Mouse (Mus musculus) limb, embryonic 15.5 days (tissue): ENCODE data around the gene Mipol1. TPM values are rescaled to one million over a fixed set of nuclear protein-coding genes. Genes with fewer than 3 reads are reported as not detected.

Source experiments
- ATAC-seq: fragments of 200-750 bp; cut with Nextera tagmentation; 2 replicates; pipeline ENCODE4 v1.8.0; 2017; ENCODE audit warnings: low read depth, moderate TSS enrichment; ENCODE audit not compliant: insufficient number of reproducible peaks, low FRiP score, low TSS enrichment
- H3K27ac ChIP-seq: fragments of 300-500 bp; sonication (generic); 2 replicates; pipeline ENCODE4 v1.5.1; 2015; ENCODE audit warnings: moderate library complexity, mild to moderate bottlenecking, inconsistent platforms
- H3K27me3 ChIP-seq: fragments of 300-500 bp; sonication (generic); 2 replicates; pipeline ENCODE4 v1.6.1; 2015; ENCODE audit warnings: inconsistent platforms
- H3K36me3 ChIP-seq: fragments of 300-500 bp; sonication (generic); 2 replicates; pipeline ENCODE4 v1.6.1; 2015; ENCODE audit warnings: inconsistent platforms
- H3K4me1 ChIP-seq: fragments of 300-500 bp; sonication (generic); 2 replicates; pipeline ENCODE4 v1.6.1; 2015; ENCODE audit warnings: inconsistent platforms
- H3K4me2 ChIP-seq: fragments of 300-500 bp; sonication (generic); 2 replicates; pipeline ENCODE4 v1.6.1; 2015; ENCODE audit warnings: mild to moderate bottlenecking, inconsistent platforms
- H3K4me3 ChIP-seq: fragments of 300-500 bp; sonication (generic); 2 replicates; pipeline ENCODE4 v1.5.1; 2015; ENCODE audit warnings: mild to moderate bottlenecking, inconsistent platforms
- H3K9ac ChIP-seq: fragments of 300-500 bp; sonication (generic); 2 replicates; pipeline ENCODE4 v1.6.1; 2015; ENCODE audit warnings: inconsistent platforms
- H3K9me3 ChIP-seq: fragments of 300-500 bp; sonication (generic); 2 replicates; pipeline ENCODE4 v1.6.1; 2016; ENCODE audit warnings: inconsistent platforms
- WGBS: fragments of 180-500 bp; shearing (Covaris S2); methylation state at CpG from one replicate; pipeline ENCODE4 v1.1.7; 2015; 5-methylcytosine and 5-hydroxymethylcytosine counted together
- polyA plus RNA-seq: library from polyadenylated mRNA; unstranded; fragments of >200 nt; fragmentation: Nextera tagmentation; extraction: Ambion mirVana; gene quantifications from 2 replicates; pipeline ENCODE4 v1.2.1, GENCODE M21; 2015

The Mipol1 gene
- polyA plus RNA-seq: 8.7 and 9.1 TPM in 2 replicates

- H3K4me2 ChIP-seq: peak within 1 kb of the TSS; percentile 50
- peak within 1 kb of the TSS; percentile 92 for H3K27ac ChIP-seq
- peaks cover 7% of the 10 kb centered on the region; the same call in 1 of the 2 replicates for H3K4me1 ChIP-seq
- ATAC-seq: peak; percentile 94
- peak within 1 kb of the TSS; percentile 77 for H3K4me3 ChIP-seq
- H3K9me3 ChIP-seq: no peaks in the 10 kb centered on the region
- H3K9ac ChIP-seq: peak within 1 kb of the TSS; percentile 82
- H3K27me3 ChIP-seq: no peaks in the 10 kb centered on the region
- under 1% methylated on average over 58 of the region's 58 CpGs for WGBS
- peaks cover 5% of the 10 kb centered on the region; the same call in 1 of the 2 replicates for H3K36me3 ChIP-seq
Observed at GRCm38 (mm10) chr12:57230192-57230706, at the start of gene Mipol1, which contains the start of gene Prps1l3. TSS of gene Mipol1 (plus strand) at chr12:57230427. TSS of gene Prps1l3 (plus strand) at chr12:57230412.

- ATAC-seq: no peak
- Histone ChIP-seq H3K27me3 (peaks cover 5% of the 10 kb centered on the region; the same call in 1 of the 2 replicates), H3K27ac (no peak overlapping the region), H3K4me1 (peaks cover 5% of the 10 kb centered on the region; the same call in 1 of the 2 replicates), H3K4me2 (no peak overlapping the region), H3K4me3 (no peak overlapping the region), H3K36me3 (no peaks in the 10 kb centered on the region), H3K9ac (no peak overlapping the region), H3K9me3 (no peaks in the 10 kb centered on the region)
- WGBS: 46% methylated on average over 2 of the region's 2 CpGs
Observed at GRCm38 (mm10) chr12:57184401-57185147, 45.7 kb upstream of the Mipol1 start.

- no peaks in the 10 kb centered on the region for H3K4me1 ChIP-seq
- H3K27ac ChIP-seq: no peak overlapping the region
- H3K9ac ChIP-seq: no peak overlapping the region
- H3K4me3 ChIP-seq: no peak overlapping the region
- no peak for ATAC-seq
- H3K36me3 ChIP-seq: no peaks in the 10 kb centered on the region
- peaks cover 5% of the 10 kb centered on the region; the same call in 1 of the 2 replicates for H3K27me3 ChIP-seq
- WGBS: 0% methylated on average over 1 of the region's 1 CpGs
- no peaks in the 10 kb centered on the region for H3K9me3 ChIP-seq
- no peak overlapping the region for H3K4me2 ChIP-seq
Observed at GRCm38 (mm10) chr12:57185475-57185874, 44.8 kb upstream of the Mipol1 start.

GRCm38 (mm10) chr12:57186126-57186525 is 44.1 kb upstream of the Mipol1 start:
- 67% methylated on average over 2 of the region's 2 CpGs for WGBS

GRCm38 (mm10) chr12:57187032-57187431 is 43.2 kb upstream of the Mipol1 start:
- Histone ChIP-seq H3K9ac (no peak overlapping the region), H3K36me3 (no peaks in the 10 kb centered on the region), H3K4me1 (no peaks in the 10 kb centered on the region), H3K9me3 (no peaks in the 10 kb centered on the region), H3K4me3 (no peak overlapping the region), H3K27ac (no peak overlapping the region), H3K27me3 (peaks cover 5% of the 10 kb centered on the region; the same call in 1 of the 2 replicates), H3K4me2 (no peak overlapping the region)
- no peak for ATAC-seq
- WGBS: 87% methylated on average over 4 of the region's 4 CpGs

More at GRCm38 (mm10) chr12:57186126-57186525, 44.1 kb upstream of the Mipol1 start:
- no peak overlapping the region for H3K4me3 ChIP-seq
- H3K27me3 ChIP-seq: peaks cover 5% of the 10 kb centered on the region; the same call in 1 of the 2 replicates
- H3K36me3 ChIP-seq: no peaks in the 10 kb centered on the region
- no peak overlapping the region for H3K27ac ChIP-seq
- no peak for ATAC-seq
- no peak overlapping the region for H3K4me2 ChIP-seq
- H3K9me3 ChIP-seq: no peaks in the 10 kb centered on the region
- no peak overlapping the region for H3K9ac ChIP-seq
- H3K4me1 ChIP-seq: no peaks in the 10 kb centered on the region

GRCm38 (mm10) chr12:57194609-57195008 is 35.6 kb upstream of the Mipol1 start:
- 33% methylated on average over 3 of the region's 3 CpGs for WGBS
- H3K27me3 ChIP-seq: peaks cover 24% of the 10 kb centered on the region
- no peak overlapping the region for H3K9ac ChIP-seq
- H3K36me3 ChIP-seq: no peaks in the 10 kb centered on the region
- H3K4me1 ChIP-seq: peaks cover 9% of the 10 kb centered on the region
- no peak for ATAC-seq
- no peak overlapping the region for H3K4me2 ChIP-seq
- H3K4me3 ChIP-seq: no peak overlapping the region
- H3K9me3 ChIP-seq: no peaks in the 10 kb centered on the region
- H3K27ac ChIP-seq: no peak overlapping the region

GRCm38 (mm10) chr12:57196286-57196607 is 34.0 kb upstream of the Mipol1 start:
- no peaks in the 10 kb centered on the region for H3K36me3 ChIP-seq
- no peaks in the 10 kb centered on the region for H3K9me3 ChIP-seq
- H3K4me3 ChIP-seq: peak overlapping the region; percentile 52
- no peak for ATAC-seq
- H3K4me1 ChIP-seq: peaks cover 9% of the 10 kb centered on the region
- peaks cover 24% of the 10 kb centered on the region for H3K27me3 ChIP-seq
- WGBS: 11% methylated on average over 8 of the region's 8 CpGs
- H3K9ac ChIP-seq: no peak overlapping the region
- no peak overlapping the region for H3K27ac ChIP-seq
- peak overlapping the region; percentile 86 for H3K4me2 ChIP-seq

- H3K4me2 ChIP-seq: peak overlapping the region; percentile 86
- peak overlapping the region; percentile 42 for H3K9ac ChIP-seq
- no peak overlapping the region for H3K27ac ChIP-seq
- no peaks in the 10 kb centered on the region for H3K36me3 ChIP-seq
- no peaks in the 10 kb centered on the region for H3K9me3 ChIP-seq
- WGBS: 1% methylated on average over 59 of the region's 59 CpGs
- H3K4me1 ChIP-seq: peaks cover 9% of the 10 kb centered on the region
- peak overlapping the region; percentile 52 for H3K4me3 ChIP-seq
- peaks cover 24% of the 10 kb centered on the region for H3K27me3 ChIP-seq
- ATAC-seq: no peak
Observed at GRCm38 (mm10) chr12:57196608-57197362, 33.4 kb upstream of the Mipol1 start.

DNA sequence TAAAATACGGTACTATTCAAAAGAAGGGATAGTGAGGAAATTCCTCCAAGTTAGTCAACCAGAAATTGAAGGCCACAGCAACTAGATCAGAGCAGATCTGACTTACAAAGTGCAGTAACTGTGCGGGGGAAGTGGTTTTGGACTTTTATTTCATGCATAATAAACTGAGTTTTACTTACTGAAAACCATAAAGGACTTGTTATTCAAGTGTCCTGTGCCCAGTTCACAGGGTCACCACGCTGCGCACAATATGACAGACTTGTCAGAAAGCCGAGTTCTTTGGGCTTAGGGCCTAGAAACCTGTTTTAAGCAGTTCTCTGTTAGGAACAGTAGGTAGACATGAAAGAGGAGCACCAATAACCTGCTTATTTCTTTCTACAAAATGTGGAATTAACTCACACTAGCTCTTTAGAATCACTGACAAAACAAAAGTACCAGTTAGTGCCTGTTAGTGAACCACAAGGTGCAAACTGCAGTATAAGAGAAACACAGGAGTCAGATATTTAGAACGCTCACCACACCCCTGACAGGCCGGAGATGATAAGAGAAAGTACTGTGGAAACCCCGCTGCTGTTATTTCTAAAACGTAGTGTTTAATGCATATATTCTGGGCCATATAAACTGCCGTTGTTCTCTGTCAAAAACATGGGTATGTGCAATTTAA is 32.7 kb upstream of the Mipol1 start, which contains the start of gene Slc25a21:
Gene Slc25a21 (minus strand): TSS at position 110 of the 664 bp plus-strand sequence.
- H3K9me3 ChIP-seq: no peaks in the 10 kb centered on the region
- peaks cover 9% of the 10 kb centered on the region for H3K4me1 ChIP-seq
- H3K9ac ChIP-seq: peak within 1 kb of the TSS; percentile 42
- WGBS: 75% methylated on average over 10 of the region's 10 CpGs
- H3K27me3 ChIP-seq: peaks cover 24% of the 10 kb centered on the region
- peak within 1 kb of the TSS; percentile 86 for H3K4me2 ChIP-seq
- H3K27ac ChIP-seq: no peak within 1 kb of the TSS
- ATAC-seq: no peak
- H3K36me3 ChIP-seq: no peaks in the 10 kb centered on the region
- peak within 1 kb of the TSS; percentile 52 for H3K4me3 ChIP-seq

DNA sequence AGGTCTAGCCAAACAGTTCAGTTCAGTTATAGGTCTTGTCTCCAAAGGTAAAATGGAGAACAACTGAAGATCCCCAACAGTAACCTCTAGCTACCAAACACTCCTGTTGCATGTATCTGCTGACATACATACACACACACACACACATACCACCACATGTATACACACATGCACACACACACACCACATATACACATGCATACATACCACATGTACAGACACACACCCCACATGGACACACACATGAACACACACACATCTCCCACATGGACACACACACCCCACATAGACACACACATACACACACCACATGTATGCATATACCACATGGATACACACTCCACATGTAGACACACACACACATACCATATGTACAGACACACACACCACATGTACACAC is 32.0 kb upstream of the Mipol1 start:
- H3K27ac ChIP-seq: no peak overlapping the region
- no peak for ATAC-seq
- H3K9me3 ChIP-seq: no peaks in the 10 kb centered on the region
- no peak overlapping the region for H3K4me2 ChIP-seq
- no peaks in the 10 kb centered on the region for H3K36me3 ChIP-seq
- H3K4me1 ChIP-seq: peaks cover 9% of the 10 kb centered on the region
- no peak overlapping the region for H3K4me3 ChIP-seq
- H3K9ac ChIP-seq: no peak overlapping the region
- peaks cover 24% of the 10 kb centered on the region for H3K27me3 ChIP-seq

GRCm38 (mm10) chr12:57199427-57199826 is 30.8 kb upstream of the Mipol1 start:
- ATAC-seq: no peak
- no peaks in the 10 kb centered on the region for H3K9me3 ChIP-seq
- H3K4me2 ChIP-seq: no peak overlapping the region
- H3K27ac ChIP-seq: no peak overlapping the region
- WGBS: 97% methylated on average over 2 of the region's 2 CpGs
- peaks cover 9% of the 10 kb centered on the region for H3K4me1 ChIP-seq
- no peak overlapping the region for H3K4me3 ChIP-seq
- no peaks in the 10 kb centered on the region for H3K36me3 ChIP-seq
- peaks cover 23% of the 10 kb centered on the region for H3K27me3 ChIP-seq
- no peak overlapping the region for H3K9ac ChIP-seq
